Mouse (Mus musculus) myocyte (in vitro differentiated cells): ENCODE data around the gene Ryr2. TPM values are rescaled to one million over a fixed set of nuclear protein-coding genes. Genes with fewer than 3 reads are reported as not detected.

ENCODE experiments used
- H3K27me3 ChIP-seq: one replicate; pipeline ENCODE4 v1.6.1; 2011; ENCODE audit not compliant: control insufficient read depth, insufficient read depth, insufficient read length
- H3K36me3 ChIP-seq: one replicate; pipeline ENCODE4 v1.6.1; 2011; ENCODE audit not compliant: control insufficient read depth, insufficient read depth
- H3K4me2 ChIP-seq: one replicate; pipeline ENCODE4 v1.6.1; 2011; ENCODE audit warnings: low read depth, control low read depth
- H3K4me3 ChIP-seq: one replicate; pipeline ENCODE4 v1.5.1; 2011; ENCODE audit warnings: mild to moderate bottlenecking, control low read depth, moderate library complexity
- H3K79me2 ChIP-seq: one replicate; pipeline ENCODE4 v1.6.1; 2011; ENCODE audit not compliant: control insufficient read depth, insufficient read depth
- H3ac ChIP-seq: one replicate; pipeline ENCODE4 v1.6.1; 2011; ENCODE audit not compliant: control insufficient read depth, insufficient read length
- CEBPB ChIP-seq: IDR thresholded peaks from 2 replicates; pipeline ENCODE4 v1.6.1; 2011; ENCODE audit warnings: mild to moderate bottlenecking, moderate library complexity; ENCODE audit not compliant: poor library complexity, insufficient read depth, severe bottlenecking
- E2F4 ChIP-seq: IDR thresholded peaks from one replicate; pipeline ENCODE4 v1.6.1; 2011; ENCODE audit warnings: mild to moderate bottlenecking, control low read depth, moderate library complexity; ENCODE audit not compliant: insufficient read depth
- MAX ChIP-seq: IDR thresholded peaks from one replicate; pipeline ENCODE4 v1.6.1; 2011; ENCODE audit warnings: low read depth, mild to moderate bottlenecking, control low read depth
- MYOD1 ChIP-seq, 3 experiments: IDR thresholded peaks; one replicate each; pipeline ENCODE4 v1.6.1; 2011; ENCODE audit warnings: control low read depth in 2 of 3, low read depth in 2 of 3, mild to moderate bottlenecking in 2 of 3, moderate library complexity in 1 of 3; ENCODE audit not compliant: insufficient read length in 2 of 3, control insufficient read depth in 1 of 3
- MYOG ChIP-seq, 3 experiments: IDR thresholded peaks; one replicate each; pipeline ENCODE4 v1.6.1; 2011; ENCODE audit warnings: control low read depth in 2 of 3, low read depth in 2 of 3, mild to moderate bottlenecking in 2 of 3; ENCODE audit not compliant: insufficient read length in 2 of 3, control insufficient read depth in 1 of 3, insufficient read depth in 1 of 3
- POLR2A ChIP-seq: IDR thresholded peaks from one replicate; pipeline ENCODE4 v1.6.1; 2011; ENCODE audit warnings: low read depth, mild to moderate bottlenecking, control low read depth, moderate library complexity; ENCODE audit not compliant: insufficient read length
- POLR2AphosphoS2 ChIP-seq: IDR thresholded peaks from one replicate; pipeline ENCODE4 v1.6.1; 2011; ENCODE audit warnings: low read depth, control low read depth; ENCODE audit not compliant: insufficient read length
- REST ChIP-seq: IDR thresholded peaks from one replicate; pipeline ENCODE4 v1.6.1; 2011; ENCODE audit warnings: mild to moderate bottlenecking, control low read depth, moderate library complexity; ENCODE audit not compliant: insufficient read depth, insufficient read length
- SRF ChIP-seq: IDR thresholded peaks from one replicate; pipeline ENCODE4 v1.6.1; 2011; ENCODE audit warnings: low read depth; ENCODE audit not compliant: control insufficient read depth, insufficient read length
- TCF12 ChIP-seq: IDR thresholded peaks from one replicate; pipeline ENCODE4 v1.6.1; 2011; ENCODE audit warnings: mild to moderate bottlenecking, control low read depth; ENCODE audit not compliant: poor library complexity, insufficient read depth, severe bottlenecking
- TCF3 ChIP-seq: IDR thresholded peaks from one replicate; pipeline ENCODE4 v1.6.1; 2011; ENCODE audit warnings: low read depth, control low read depth; ENCODE audit not compliant: insufficient read length
- USF1 ChIP-seq: IDR thresholded peaks from one replicate; pipeline ENCODE4 v1.6.1; 2011; ENCODE audit warnings: low read depth, mild to moderate bottlenecking, control low read depth, moderate library complexity
- polyA plus RNA-seq: library from polyadenylated mRNA; unstranded; fragments of >200 nt; fragmentation: generic; extraction: Trizol; gene quantifications from one replicate; pipeline ENCODE4 v1.2.1, GENCODE M21; 2012; ENCODE audit warnings: missing spikeins

Gene Ryr2
- polyA plus RNA-seq, 1 experiment = not detected

DNA sequence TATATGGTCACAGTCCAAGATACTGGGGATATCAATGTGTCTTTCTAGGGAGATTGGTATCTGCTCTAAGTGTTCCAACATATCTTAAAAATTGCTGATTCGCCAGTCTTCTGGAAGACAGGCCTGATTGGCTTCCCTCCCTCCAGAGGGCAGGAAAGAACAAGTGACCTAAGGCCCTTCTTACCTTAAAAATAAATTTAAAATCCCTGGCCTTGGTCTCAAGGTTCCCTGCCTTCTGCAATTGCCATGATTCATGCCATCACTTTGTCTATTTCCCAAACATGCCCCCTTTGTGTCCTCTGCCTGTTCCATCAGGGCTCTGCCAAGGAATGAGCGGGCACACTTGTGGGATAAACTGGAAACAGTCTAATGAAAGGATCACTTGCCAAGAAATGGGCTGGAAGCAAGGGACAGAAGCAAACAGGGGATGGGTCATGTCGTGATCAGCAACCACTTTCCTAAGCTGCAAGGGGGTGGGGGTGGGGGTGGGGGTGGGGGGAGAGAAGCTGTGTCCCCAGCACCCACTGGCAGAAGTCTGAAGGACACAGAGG is 10.3 kb downstream of the Ryr2 start:
- Histone ChIP-seq H3K36me3 (no peaks in the 10 kb centered on the region), H3K79me2 (no peaks in the 10 kb centered on the region), H3ac (no peak overlapping the region), H3K27me3 (peaks cover 30% of the 10 kb centered on the region), H3K4me3 (no peak overlapping the region), H3K4me2 (no peak overlapping the region)
- no peak for TF ChIP-seq MAX
- no peak for TF ChIP-seq TCF12
- no peak for TF ChIP-seq CEBPB
- no peak for TF ChIP-seq TCF3
- no peak for TF ChIP-seq MYOD1 (IDR thresholded peaks at IDR 0.05; ENCODE audit: control insufficient read depth in 1 of 3, insufficient read length in 2 of 3, low read depth in 2 of 3)
- no peak for TF ChIP-seq POLR2AphosphoS2
- TF ChIP-seq E2F4 = no peak
- TF ChIP-seq SRF = no peak
- TF ChIP-seq USF1 = no peak
- TF ChIP-seq MYOG (IDR thresholded peaks at IDR 0.05; ENCODE audit: control insufficient read depth in 1 of 3, insufficient read depth in 1 of 3, insufficient read length in 2 of 3, low read depth in 2 of 3) = no peak
- no peak for TF ChIP-seq POLR2A
- TF ChIP-seq REST = no peak

DNA sequence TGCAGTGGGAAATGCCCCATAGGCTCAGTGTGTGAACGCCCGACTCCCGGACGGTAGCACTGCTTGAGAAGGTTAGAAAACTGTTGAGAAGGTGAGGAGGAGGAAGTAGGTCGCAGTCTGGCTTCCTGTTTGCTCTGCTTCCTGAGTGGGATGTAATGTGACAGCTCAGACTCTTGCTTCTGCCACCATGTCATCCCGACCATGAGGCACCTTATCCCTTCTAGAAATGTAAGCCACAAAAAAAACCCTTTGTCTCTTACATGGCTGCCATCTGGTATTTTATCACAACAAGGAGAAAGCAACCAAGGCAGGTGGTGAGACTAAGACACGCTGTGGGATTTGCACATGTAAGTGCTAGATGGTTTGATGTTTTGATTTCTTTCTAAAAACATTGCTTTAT is 12.2 kb downstream of the Ryr2 start:
- H3ac ChIP-seq = no peak overlapping the region
- no peaks in the 10 kb centered on the region for H3K36me3 ChIP-seq
- TF ChIP-seq USF1 (no peak), MYOD1 (IDR thresholded peaks at IDR 0.05; ENCODE audit: control insufficient read depth in 1 of 3, insufficient read length in 2 of 3, low read depth in 2 of 3) (no peak), MAX (no peak), POLR2AphosphoS2 (no peak), CEBPB (no peak), TCF3 (no peak), SRF (no peak), E2F4 (no peak), POLR2A (no peak), MYOG (IDR thresholded peaks at IDR 0.05; ENCODE audit: control insufficient read depth in 1 of 3, insufficient read depth in 1 of 3, insufficient read length in 2 of 3, low read depth in 2 of 3) (no peak), TCF12 (no peak), REST (no peak)
- no peak overlapping the region for H3K4me2 ChIP-seq
- no peaks in the 10 kb centered on the region for H3K79me2 ChIP-seq
- no peak overlapping the region for H3K4me3 ChIP-seq
- H3K27me3 ChIP-seq = peaks cover 11% of the 10 kb centered on the region

GRCm38 (mm10) chr13:12093146-12093545 is 13.6 kb downstream of the Ryr2 start:
- no peaks in the 10 kb centered on the region for H3K79me2 ChIP-seq
- no peaks in the 10 kb centered on the region for H3K36me3 ChIP-seq
- no peaks in the 10 kb centered on the region for H3K27me3 ChIP-seq
- H3K4me2 ChIP-seq = no peak overlapping the region
- H3K4me3 ChIP-seq = no peak overlapping the region
- no peak overlapping the region for H3ac ChIP-seq
- no peak for TF ChIP-seq E2F4
- no peak for TF ChIP-seq MYOD1 (IDR thresholded peaks at IDR 0.05; ENCODE audit: control insufficient read depth in 1 of 3, insufficient read length in 2 of 3, low read depth in 2 of 3)
- TF ChIP-seq MYOG (IDR thresholded peaks at IDR 0.05; ENCODE audit: control insufficient read depth in 1 of 3, insufficient read depth in 1 of 3, insufficient read length in 2 of 3, low read depth in 2 of 3) = no peak
- TF ChIP-seq USF1 = no peak
- TF ChIP-seq MAX = no peak

DNA sequence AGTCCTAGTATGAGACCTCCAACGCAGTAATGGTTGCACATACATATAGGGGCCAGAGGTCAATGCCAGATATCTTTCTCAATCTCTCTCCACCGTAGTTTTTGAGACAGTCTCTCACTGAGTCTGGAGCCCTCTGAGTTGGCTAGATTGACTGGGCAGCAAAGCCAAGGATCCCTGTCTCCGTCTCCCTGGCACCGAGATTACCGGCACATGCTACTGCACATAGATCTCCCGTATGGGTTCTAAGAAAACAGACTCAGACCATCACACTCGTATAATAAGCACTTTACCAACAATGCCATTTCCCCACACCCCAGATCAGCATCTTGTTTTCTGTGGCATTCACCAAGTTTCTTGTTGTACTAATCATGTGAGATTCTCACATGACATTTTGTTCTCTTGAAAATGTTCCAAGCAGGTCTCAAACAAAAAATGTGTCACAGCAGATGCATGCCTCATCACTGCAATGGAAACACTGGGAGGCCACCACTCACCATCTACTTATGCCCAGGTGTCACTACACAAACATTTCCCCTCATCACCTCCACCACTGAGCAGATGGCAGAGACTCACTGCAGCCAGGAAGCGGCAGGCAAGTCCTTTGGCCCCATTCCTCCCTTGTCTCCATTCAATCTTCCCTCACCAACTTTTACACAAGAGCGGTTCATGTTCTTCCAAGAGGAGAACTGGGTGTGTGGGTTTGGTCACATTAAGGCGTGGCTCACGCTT is 14.2 kb downstream of the Ryr2 start:
- H3K79me2 ChIP-seq = no peaks in the 10 kb centered on the region
- TF ChIP-seq SRF = no peak
- TF ChIP-seq POLR2AphosphoS2 = no peak
- TF ChIP-seq USF1 = no peak
- TF ChIP-seq MAX = no peak
- no peak for TF ChIP-seq POLR2A
- no peak for TF ChIP-seq TCF12
- TF ChIP-seq MYOG (IDR thresholded peaks at IDR 0.05; ENCODE audit: control insufficient read depth in 1 of 3, insufficient read depth in 1 of 3, insufficient read length in 2 of 3, low read depth in 2 of 3) = no peak
- H3K4me2 ChIP-seq = no peak overlapping the region
- H3ac ChIP-seq = no peak overlapping the region
- H3K36me3 ChIP-seq = no peaks in the 10 kb centered on the region
- H3K27me3 ChIP-seq = no peaks in the 10 kb centered on the region
- H3K4me3 ChIP-seq = no peak overlapping the region

DNA sequence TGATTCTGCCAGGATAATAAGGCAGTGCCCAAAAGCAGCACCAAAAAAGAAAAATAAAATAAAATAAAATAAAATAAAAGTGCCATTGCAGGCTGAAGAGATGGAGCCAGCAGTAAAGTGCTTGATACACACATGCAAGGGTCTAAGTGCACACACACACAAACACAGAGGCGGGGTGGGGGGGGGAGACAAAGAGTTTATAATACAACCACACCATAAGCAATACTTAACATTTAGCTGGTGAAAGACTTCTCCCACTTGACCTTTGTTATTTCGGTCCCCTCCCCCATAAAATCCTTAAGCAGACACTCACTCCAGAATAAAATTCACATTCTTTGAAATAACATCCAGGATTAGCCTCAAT is 22.7 kb downstream of the Ryr2 start:
- no peaks in the 10 kb centered on the region for H3K36me3 ChIP-seq
- H3K79me2 ChIP-seq = no peaks in the 10 kb centered on the region
- no peak overlapping the region for H3K4me3 ChIP-seq
- H3K27me3 ChIP-seq = peaks cover 5% of the 10 kb centered on the region
- no peak overlapping the region for H3ac ChIP-seq
- no peak for TF ChIP-seq USF1
- no peak for TF ChIP-seq TCF12
- H3K4me2 ChIP-seq = no peak overlapping the region
